Mouse (Mus musculus) MEL-GATA-1-ER (cell line): Measurements from ENCODE around the gene Fpr1.
"Not testable (repeated sequence)": the region's sequence is repeated elsewhere in the genome, so short reads cannot be mapped to it uniquely, and the experiment has no call there.

Source experiments
- DNase-seq: peaks from one replicate; pipeline ENCODE4 v3.0.0-alpha.2; 2012; ENCODE audit warnings: low read depth; ENCODE audit errors: extremely low read depth

Gene Fpr1

DNA sequence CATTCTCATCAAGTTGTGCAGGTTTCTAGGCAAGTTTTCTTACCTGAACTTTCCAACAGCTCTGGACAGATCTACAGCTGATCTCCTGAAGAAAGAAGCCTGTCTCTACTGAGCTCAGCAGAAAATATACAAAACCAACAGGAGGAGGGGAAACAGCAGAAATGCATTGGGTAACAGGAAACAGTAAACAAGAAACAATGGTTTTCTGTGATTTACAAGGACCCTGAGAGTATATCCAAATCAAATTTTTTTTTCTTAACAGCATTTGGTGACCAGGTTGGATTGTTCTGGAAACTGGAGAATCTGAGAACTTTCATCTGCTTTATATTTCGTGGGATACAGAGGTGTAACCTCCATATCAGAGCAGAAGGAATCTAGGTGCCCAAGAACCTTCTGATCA, at the start of gene Fpr1:
Gene Fpr1, minus strand, starts transcription at position 101 of the 400 bp plus-strand sequence.
- DNase-seq: no peak

DNA sequence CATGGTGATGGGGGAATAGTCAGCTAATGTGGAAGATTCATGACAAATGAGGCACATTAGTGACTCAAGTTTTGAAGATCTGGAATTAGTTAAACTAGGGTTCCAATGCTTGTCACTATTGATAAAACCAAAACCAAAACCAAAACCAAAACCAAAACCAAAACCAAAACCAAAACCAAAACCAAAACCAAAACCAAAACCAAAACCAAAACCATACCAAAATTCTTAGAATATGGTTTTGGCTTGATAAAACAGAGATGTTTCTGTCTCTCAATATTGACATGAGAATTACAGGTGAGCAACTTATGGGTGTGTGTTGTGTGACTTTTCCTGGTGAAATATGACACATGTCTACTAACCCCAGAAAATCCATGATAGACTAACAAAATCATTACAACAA, 34.0 kb upstream of the Fpr1 start:
- DNase-seq: no peak

DNA sequence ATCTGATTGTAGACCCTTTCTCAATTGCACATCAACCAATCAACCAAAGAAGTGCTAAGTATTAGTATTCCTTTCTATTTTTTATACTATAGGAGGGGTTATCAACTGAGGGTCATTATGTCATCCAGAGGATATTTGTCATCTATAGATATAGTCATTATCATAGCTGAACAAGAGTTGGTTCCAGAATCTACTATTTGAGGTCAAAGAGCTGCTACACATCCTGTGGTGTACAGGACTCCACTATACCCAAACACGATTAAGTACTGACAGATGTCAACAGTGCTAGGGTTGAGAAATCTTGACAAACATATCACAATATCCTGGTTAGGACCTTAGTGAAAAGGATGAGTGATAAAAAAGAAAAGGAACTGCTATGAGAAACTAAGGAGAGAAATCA, 33.6 kb upstream of the Fpr1 start:
- no peak for DNase-seq

DNA sequence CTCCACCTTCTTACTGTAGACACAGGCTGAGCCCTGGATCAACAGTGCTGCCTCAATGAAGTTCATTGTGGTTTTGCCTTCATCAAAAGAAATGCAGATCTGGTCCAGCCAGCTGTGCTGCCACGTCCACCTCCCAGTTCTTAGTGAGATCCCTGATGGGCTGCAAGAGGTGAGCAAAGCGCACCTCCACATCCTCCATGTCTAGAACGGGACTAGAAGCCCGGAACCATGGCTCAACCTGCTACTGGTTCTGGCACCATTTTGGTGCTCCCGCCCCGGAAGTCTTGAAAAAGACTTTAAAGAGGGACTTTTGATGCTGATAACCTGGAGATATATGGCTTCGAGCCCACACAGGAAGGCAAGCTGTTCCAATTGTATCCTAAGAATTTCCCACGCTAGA, 28.9 kb upstream of the Fpr1 start:
- DNase-seq: not testable (repeated sequence)

DNA sequence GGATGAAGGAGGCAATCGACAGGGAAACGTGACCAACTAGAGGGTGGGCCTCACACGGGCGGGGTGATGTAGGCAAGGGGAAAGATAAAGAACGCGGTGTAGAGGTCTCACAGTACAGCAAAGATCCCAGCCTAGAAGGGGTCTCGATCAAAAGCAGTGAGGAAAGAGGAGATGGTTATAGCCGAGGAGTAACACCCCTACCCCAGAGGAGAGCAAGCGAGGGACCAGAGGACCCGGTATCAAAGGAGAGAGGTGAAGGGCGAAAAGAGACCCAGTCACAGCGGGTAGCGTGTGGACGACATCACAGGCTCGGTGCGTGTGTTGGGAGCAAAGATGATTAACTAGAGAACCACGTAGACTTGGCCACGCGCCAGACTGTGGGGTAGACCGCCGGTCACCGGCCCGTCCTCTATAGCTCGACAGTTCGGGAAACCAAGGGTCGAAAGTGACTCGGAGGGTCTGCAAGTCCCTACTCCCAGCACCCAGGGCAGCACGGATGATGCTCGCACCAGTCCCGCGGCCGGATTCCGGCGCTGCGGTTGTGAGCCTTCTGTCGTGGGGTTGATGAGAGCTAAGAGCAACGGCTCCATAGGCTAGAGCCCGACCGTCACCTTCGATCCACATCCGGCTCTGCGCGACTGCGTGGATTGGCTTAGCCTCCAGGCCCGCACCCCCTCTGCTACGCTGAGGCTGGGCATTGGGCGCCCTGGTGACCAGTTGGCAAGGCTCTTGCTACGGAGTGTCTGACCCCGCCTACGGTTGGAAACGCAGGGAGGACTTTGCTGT, 26.1 kb upstream of the Fpr1 start:
- no peak for DNase-seq

DNA sequence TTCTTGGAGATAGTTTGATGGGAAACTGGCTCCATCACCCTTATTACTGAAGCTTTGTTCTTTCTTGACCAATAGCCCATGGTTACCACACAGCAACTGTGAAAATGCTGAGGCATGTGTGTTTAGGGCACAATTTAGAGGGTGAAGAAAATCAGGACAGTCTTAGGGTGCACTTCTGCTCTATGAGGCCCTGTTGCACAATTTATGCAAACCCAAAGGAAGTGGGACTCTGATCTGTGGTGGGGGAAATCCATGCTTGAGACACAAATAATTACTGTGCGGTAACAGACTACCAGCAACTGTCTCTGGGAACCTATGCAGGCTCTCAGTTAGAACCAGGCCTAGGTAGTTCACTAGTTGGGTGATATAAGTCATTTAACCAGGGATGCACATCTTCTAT, 17.0 kb upstream of the Fpr1 start:
- no peak for DNase-seq

DNA sequence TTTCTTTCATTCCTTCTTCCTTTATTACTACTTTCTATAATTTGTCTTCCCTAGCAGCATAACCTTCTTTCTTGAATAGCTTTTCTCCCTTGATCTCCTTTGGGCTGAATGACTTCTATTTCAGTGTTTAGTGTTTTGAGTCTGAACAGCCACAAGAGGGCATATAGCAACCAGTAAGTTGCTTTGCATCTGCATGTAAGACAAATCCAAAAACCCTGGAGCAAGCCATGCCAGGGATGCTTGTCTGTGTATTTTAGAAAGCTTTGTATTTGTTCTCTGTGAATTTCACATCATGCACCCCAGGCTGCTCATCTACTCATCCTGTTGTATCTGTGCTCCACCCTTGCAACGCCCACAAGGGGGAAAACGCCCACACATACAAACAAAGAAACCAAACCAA, 15.5 kb upstream of the Fpr1 start:
- DNase-seq: no peak

DNA sequence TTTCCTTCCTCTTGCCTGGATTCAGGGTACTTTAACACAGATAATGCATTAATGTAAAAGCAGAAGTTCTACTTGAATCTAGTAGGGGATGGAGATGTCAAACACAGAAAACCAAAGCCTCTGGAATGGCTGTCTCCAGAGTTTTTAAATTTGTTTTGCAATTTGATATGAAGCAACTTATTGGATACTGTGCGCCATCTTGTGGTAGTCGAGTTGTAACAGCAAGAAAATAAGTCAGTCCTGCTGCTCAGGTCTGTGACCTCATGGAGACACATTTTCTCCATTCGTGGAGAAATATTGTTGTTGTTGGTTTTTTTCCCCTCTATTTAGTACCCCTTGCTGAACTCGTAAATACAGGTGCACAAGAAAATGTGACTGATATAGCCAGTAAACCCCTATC, 12.3 kb upstream of the Fpr1 start:
- DNase-seq: peak; percentile 39

DNA sequence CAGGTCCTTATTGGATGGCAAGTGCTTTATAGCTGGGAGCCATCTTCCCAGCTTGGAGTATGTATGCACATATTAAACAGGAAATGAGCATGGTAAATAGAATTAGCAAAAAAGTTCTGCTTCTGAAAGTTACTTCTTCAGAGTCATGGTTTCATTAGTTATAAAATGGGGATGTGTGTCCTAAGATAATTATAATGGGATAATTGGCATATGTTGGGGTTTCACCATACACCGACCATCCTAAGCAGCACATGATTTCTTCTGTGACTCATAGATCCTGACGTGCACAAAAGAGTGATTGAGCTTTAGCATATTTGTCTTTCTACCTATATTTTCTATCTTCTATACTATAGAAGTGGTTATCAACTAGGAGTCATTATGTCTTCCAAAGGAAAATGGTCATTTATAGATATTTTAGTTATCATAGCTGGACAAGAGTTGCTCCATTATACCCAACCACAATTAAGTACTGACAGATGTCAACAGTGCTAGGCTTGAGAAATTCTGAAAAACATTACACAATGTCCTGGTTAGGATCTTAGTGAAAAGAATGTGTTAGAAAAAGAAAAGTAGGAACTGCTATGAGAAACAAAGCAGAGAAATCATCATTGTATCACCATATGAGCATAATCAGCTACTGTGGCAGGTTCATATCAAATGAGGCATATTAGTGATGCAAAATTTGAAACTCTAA, 6.1 kb upstream of the Fpr1 start:
- no peak for DNase-seq

DNA sequence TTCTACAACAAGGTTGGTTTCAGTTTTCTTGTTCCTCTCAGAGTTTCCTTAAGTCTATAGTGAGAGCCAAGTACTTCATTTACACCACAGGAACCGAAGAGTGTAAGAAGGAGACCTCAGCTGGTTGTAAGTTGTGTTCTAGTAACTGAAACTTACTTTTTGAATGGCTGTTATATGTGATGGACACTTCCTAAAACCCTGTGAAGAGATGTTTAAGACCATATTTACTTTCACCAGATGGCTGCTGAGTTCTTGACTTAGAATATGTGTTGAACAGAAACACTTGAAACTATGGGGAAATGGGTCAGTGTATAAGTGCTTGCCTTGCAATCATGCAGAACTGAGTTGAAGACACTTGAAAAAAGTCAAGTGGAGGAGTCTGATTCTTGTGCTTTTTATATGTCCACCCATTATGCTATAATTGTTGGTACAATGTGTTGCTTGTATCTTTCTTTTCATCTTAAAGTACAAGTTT, 4.1 kb upstream of the Fpr1 start, which contains the start of the genes Fpr2 and Fpr3:
Gene Fpr2, plus strand, starts transcription at position 51 of the 475 bp plus-strand sequence.
Gene Fpr3, plus strand, starts transcription at position 79 of the 475 bp plus-strand sequence.
- DNase-seq: no peak

DNA sequence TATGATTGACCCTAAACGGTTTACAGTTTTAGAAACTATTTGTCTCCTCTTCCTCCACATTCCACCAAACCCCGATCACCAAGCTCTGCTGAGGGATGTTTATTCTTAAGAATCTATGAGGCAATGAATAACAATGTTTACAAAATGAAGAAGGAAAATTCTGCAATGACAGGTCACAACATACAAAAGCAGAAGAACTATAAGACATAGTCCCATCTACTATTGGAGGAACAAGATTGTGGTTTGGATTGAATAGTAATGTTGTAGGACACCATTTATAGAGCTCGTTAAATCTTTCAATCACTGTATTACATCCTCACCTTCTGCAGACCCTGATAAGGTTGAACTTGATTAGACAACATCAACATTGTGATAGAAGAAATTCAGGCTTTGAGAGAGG, 1.1 kb downstream of the Fpr1 start:
- no peak for DNase-seq

DNA sequence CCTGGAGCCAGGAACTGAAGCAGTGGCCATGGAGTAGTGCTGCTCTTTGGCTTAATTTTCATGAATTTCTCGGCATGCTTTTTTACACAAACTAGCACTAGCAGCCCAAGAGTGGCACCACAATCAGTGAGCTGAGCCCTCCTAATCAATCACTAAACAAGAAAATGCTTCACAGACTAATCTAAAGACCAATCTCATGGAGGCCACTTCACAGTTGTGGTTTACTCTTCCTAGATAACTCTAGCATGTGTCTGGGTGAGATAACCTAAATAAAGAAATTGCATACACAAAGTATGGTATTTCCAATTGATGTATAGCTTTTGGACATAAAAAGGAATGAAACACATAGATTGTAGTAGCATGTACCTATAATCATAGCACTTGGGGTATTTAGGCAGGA, 4.4 kb downstream of the Fpr1 start:
- DNase-seq: no peak

DNA sequence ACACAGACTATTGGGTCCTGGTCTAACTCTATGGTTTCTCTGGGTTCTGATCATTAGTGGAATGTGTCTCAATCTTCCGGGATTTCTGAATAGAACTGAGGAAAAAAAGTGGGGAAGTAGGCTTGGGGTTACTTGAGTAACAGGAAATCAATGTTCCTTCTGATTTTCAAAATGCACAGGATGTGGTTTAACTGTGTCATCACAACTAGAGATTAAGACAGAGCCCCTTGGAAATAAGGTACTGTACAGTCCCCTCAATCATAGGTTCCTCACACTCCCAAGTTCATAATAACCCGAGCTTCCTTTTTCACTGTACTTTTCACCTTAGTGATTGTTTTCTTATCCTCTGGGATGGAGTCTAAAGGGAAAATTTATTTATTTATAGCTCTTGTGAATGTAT, 12.0 kb downstream of the Fpr1 start:
- no peak for DNase-seq

DNA sequence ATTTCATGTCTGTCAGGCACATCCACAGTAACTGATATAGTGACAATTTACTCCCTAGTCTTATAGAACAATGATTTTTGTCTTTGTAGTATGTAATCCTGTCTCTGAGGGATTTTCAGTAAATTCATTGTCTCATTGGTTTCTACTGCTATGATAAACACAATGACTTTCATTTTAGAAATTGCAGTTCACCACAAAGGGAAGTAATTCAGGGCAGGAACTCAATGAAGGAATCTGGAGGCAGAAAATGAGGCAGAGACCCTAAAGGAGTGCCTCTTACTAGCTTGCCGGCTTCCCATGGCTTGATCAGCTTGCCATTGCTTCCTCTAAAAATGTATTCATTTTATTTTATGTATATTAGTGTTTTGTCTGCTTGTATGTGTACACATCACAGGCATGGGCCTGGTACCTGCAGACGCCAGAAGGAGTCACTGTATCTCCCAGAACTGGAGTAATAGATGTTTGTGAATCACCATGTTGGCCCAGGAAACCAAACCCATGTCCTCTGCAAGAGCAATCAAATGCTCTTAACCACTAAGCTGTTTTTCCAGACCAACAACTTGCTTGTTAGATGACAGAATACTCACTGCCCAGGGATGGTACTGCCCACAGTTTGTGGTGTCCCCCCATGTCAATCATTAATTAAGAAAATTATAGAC, 12.7 kb downstream of the Fpr1 start:
- DNase-seq: no peak

DNA sequence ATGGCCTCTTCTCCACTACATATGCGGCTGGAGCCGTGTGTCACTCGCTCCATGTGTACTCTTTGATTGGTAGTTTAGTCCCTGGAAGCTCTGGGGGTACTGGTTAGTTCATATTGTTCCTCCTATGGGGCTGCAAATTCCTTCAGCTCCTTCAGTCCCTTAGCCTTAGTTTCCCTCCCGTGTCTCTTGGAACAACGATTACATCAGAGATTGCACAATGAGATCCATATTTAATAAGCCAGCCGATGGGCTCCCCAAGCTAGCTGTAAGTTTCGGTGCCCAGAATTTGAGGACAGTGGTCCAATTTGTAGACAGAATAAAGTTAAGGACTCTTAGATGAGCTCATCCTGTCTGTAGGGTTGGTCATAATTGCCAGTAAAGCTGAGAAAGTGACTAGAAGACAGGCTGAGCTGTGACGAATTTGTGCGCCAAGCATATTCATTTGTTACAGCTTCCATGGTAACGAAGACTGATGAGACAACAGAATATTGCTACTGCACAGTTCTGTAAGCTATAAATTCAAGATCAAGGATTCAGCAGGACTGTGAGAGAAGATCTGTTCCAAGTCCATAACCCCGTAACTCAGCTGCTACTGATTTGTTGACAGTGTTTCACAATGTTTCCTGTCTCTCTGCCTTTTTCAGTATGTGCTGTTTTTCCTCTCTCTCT, 16.8 kb downstream of the Fpr1 start:
- DNase-seq: no peak

DNA sequence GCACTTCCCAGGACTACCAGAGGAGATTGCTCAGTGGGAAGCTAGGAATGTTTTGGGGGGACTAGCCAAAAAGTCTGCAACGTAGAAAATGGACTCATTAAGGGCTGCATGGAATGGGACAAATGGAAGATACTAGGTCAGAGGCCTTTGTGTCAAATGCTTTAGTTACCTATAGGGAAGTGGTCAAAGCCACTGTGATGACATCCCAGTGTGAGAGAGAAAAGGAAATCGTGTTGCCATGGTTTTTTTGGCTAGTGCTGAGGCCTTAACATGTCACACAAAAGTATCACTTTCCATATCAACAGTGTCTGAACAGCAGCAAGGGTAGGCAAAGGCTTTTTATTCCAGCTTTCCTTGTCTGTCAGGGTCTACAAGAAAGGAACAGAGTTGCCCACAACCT, 18.6 kb downstream of the Fpr1 start:
- no peak for DNase-seq

DNA sequence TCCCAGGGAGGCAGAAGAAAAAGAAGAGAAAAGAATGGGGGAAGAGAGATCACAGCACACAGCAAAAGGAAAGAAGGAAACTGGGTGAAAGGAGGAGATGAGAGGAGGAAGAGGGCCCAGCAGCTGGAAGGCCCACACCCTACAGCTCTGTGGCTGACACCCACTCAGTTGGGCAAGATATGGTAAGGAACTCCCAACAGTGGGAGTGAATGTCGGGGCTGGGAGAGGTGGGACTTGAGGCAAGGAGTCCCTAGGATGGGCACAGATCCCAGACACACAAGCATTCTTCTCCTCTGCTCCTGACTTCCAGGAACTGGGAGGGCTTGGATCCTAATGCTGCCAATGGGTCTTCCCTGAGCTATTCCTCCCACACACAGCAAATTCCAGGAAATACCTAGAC, 21.4 kb downstream of the Fpr1 start:
- no peak for DNase-seq

DNA sequence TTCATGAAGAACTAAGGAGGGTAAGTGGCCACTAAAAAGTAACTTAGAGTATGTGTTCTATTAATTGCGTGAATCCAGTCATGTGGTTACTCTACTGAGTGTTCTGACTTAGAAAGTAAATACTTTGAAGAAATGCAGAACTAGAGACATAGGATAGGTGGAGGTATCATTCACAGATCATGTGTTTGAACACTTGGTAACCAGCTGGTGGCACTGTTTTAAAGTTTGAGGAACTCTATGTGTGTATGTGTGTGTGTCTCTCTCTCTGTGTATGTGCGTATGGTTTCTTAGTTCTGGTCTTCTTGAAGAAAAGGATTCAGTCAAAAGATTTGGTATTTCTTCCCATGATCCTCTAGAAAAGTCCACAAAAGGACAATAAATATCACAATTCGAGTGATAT, 23.6 kb downstream of the Fpr1 start:
- DNase-seq: no peak

DNA sequence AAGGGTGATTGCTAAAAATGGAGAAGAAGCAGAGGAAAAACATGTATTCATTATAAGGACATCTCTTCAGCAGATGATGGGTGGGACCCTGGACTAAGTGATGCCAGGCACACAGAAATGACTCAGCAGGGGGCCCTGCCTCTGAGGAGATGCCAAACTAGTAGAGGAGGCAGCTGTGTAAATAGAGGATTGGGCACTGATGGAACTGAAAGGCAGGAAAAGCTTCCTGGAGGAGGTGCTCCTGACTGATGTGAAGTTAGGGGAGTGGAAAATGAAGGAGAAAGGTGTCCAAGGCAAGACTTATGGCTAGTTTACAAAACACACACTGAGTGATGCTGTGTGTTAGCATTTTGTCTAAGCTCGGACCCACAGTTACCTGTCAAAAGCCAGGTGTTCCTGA, 26.3 kb downstream of the Fpr1 start:
- DNase-seq: no peak

DNA sequence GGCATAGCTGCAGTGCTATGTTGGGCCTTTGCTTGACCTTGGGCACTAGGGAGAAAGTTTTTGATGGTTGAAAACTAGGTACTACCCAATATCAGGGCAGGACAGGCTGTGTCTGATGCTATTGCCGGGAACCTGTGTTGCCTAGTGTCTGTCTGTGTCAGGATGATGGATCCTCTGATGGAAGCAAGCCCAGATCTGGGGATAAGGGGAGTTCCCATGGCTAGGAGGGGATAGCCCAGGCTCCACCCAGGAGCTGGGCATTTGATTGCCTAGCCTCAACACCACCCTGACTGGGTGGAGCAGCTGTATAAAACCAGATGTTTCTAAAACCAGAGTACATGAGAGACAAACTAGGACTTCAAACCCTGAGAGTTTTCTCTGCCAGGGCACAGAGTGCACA, 27.1 kb downstream of the Fpr1 start:
- DNase-seq: no peak

DNA sequence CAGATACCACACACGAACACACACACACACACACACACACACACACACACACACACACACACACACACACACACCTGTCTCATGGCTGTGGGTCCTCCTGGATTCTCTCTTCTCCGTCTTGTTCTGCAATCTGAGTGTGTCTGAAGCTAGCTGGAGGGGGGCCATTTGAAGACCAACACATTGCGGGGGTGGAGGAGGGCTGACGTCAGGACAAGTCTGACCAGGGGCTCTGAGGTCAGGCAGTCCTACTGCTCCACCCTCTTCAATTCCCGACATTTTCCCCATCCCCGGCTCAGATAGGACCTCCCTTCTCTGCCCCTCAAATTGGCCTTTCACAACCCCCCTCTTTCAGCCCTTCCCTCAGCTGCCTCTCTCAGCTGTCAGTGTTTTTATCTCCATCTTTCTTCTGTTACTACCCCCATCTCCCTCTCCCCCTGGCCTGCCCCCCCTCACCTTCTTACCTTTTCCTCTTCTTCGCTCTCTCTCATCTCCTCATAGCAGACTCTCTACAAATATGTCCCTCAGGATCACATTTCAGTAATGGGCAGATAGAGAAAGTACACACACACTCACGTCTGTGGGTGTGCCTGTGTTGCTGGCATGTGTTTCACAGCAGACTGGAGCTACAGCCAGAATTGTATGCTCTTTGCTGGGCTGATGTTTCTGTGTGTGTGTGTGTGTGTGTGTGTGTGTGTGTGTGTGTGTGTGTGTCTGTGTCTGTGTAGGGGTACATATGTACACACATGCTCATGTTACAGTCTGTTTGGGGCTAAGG, 28.5 kb downstream of the Fpr1 start, which contains the start of gene Has1:
Gene Has1, minus strand, starts transcription at position 142 of the 775 bp plus-strand sequence.
- DNase-seq: no peak
